In the genomic region with DNA sequence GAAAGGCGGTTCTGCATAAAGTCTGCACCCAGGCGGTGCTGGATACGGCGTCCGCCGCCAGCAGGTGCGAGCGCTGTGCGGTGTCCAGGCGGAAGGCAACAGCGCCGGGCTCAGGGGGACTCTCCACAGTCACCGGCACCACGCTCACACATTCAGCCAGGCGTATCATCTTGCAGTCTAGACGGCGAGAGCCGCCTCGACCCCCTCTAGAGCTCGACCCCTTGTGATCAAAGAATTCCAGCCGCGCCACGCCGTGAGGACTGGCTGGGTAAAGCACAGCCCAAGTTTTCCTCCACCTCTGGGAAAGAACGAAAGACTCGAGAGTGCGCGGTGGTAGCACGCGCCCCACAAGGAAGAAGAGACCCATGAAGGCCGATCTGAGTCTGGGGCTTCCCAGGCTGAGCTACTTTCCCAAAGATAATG, we compare ENCODE assay signal across 8 mouse cellular contexts. TPM values are rescaled to one million over a fixed set of nuclear protein-coding genes. Genes with fewer than 3 reads are reported as not detected.
DNase-seq lines count a peak whose midpoint lies in the region; ATAC-seq and TF ChIP-seq lines count a peak whose summit lies in the region.

No protein-coding gene starts in this region.

- H3K9ac ChIP-seq in forebrain, embryonic 15.5 days (replicated peaks), result peak overlapping the region; percentile 51
- peak overlapping the region; percentile 61 for H3K9ac ChIP-seq in kidney, embryonic 15.5 days

- DNase-seq in cerebellum, adult 2 months, result no peak
- peak; percentile 38 for DNase-seq in lung, postnatal 25 days (ENCODE audit: low spot score)
- DNase-seq in retina, postnatal 1 day, result peak; percentile 71
- no peak for DNase-seq in c-Kit-positive CD71-positive TER-119-positive erythroid progenitor cells, embryonic 14.5 days (ENCODE audit: low spot score)

- TF ChIP-seq CTCF in cerebellum, adult 2 months (IDR thresholded peaks at IDR 0.05; ENCODE audit: borderline replicate concordance, insufficient read depth, low read depth, low read length), result no peak

- under 1% methylated on average over 31 of the region's 31 CpGs for WGBS in cerebellum, adult 2 months
- WGBS in forebrain, embryonic 15.5 days, result under 1% methylated on average over 31 of the region's 31 CpGs
- WGBS in kidney, embryonic 15.5 days, result 0% methylated on average over 31 of the region's 31 CpGs

- no peaks in the 10 kb centered on the region for H3K36me3 ChIP-seq in forebrain, embryonic 15.5 days
- peaks cover 13% of the 10 kb centered on the region for H3K36me3 ChIP-seq in kidney, embryonic 15.5 days

- peak overlapping the region; percentile 42 for H3K4me3 ChIP-seq in cerebellum, adult 2 months (replicated peaks; ENCODE audit: insufficient read depth, low read depth, low read length)
- peak overlapping the region; percentile 55 for H3K4me3 ChIP-seq in forebrain, embryonic 15.5 days
- peak overlapping the region; percentile 71 for H3K4me3 ChIP-seq in kidney, embryonic 15.5 days (replicated peaks)

- H3K4me1 ChIP-seq in cerebellum, adult 2 months (ENCODE audit: control insufficient read depth, insufficient read depth, low read length), result 0 out of 2 replicates have a peak, but pooled peaks cover 2% of the 10 kb centered on the region
- H3K4me1 ChIP-seq in forebrain, embryonic 15.5 days, result peaks cover 27% of the 10 kb centered on the region
- H3K4me1 ChIP-seq in kidney, embryonic 15.5 days, result peaks cover 44% of the 10 kb centered on the region

- H3K27ac ChIP-seq in cerebellum, adult 2 months (ENCODE audit: insufficient read depth, low read length), result no peak overlapping the region
- no peak overlapping the region for H3K27ac ChIP-seq in forebrain, embryonic 15.5 days (replicated peaks)
- H3K27ac ChIP-seq in kidney, embryonic 15.5 days, result peak overlapping the region; percentile 94

- peaks cover 6% of the 10 kb centered on the region; the same call in 1 of the 2 replicates for H3K27me3 ChIP-seq in cerebellum, adult 2 months (ENCODE audit: control insufficient read depth, insufficient read depth, low read length)
- peaks cover 26% of the 10 kb centered on the region; the same call in 1 of the 2 replicates for H3K27me3 ChIP-seq in forebrain, embryonic 15.5 days
- peaks cover 31% of the 10 kb centered on the region for H3K27me3 ChIP-seq in kidney, embryonic 15.5 days

- no peak for ATAC-seq in cerebellum, adult (ENCODE audit: insufficient number of reproducible peaks, low FRiP score, low TSS enrichment)
- peak; percentile 64 for ATAC-seq in activated CD4-positive, CD25-positive, alpha-beta regulatory T cell, adult 4 months
- ATAC-seq in forebrain, embryonic 15.5 days (replicated peaks), result peak; percentile 46
- peak; percentile 71 for ATAC-seq in kidney, embryonic 15.5 days (replicated peaks; ENCODE audit: low FRiP score)

- TF ChIP-seq POLR2A in cerebellum, adult 2 months (IDR thresholded peaks at IDR 0.05; ENCODE audit: borderline replicate concordance, insufficient read depth, low read length), result no peak

- peak overlapping the region; percentile 94 for H3K4me2 ChIP-seq in forebrain, embryonic 15.5 days (replicated peaks)
- peak overlapping the region; percentile 93 for H3K4me2 ChIP-seq in kidney, embryonic 15.5 days

- no peaks in the 10 kb centered on the region for H3K9me3 ChIP-seq in forebrain, embryonic 15.5 days
- no peaks in the 10 kb centered on the region for H3K9me3 ChIP-seq in kidney, embryonic 15.5 days (replicated peaks)

RNA-seq across cellular contexts. Expression of gene Dok1, which starts 0.5 kb away (rescaled TPM):
- 1.7 and 2.1 TPM in 2 replicates for polyA plus RNA-seq in cerebellum, adult 2 months (2012; rRNA removed)
- polyA plus RNA-seq in activated CD4-positive, CD25-positive, alpha-beta regulatory T cell, adult 4 months (2017; shearing (Covaris generic)), result 10 to 100 TPM; 26.3 to 47.2 TPM
- polyA plus RNA-seq in forebrain, embryonic 15.5 days (2015; fragmentation: Nextera tagmentation; extraction: Ambion mirVana), result 3.1 and 3.4 TPM in 2 replicates
- polyA plus RNA-seq in kidney, embryonic 15.5 days (2015; fragmentation: Nextera tagmentation; extraction: Ambion mirVana), result 13.7 and 14.7 TPM in 2 replicates

RNA-seq across cellular contexts. Expression of gene Loxl3, which starts 1.2 kb away (rescaled TPM):
- polyA plus RNA-seq in cerebellum, adult 2 months (2012; rRNA removed), result 3.5 and 3.8 TPM in 2 replicates
- under 1 TPM in 1 of 2 experiments, not detected in 1; 0.26 TPM for polyA plus RNA-seq in activated CD4-positive, CD25-positive, alpha-beta regulatory T cell, adult 4 months (2017; shearing (Covaris generic))
- polyA plus RNA-seq in forebrain, embryonic 15.5 days (2015; fragmentation: Nextera tagmentation; extraction: Ambion mirVana), result 4.7 and 6.3 TPM in 2 replicates
- 18.0 and 21.6 TPM in 2 replicates for polyA plus RNA-seq in kidney, embryonic 15.5 days (2015; fragmentation: Nextera tagmentation; extraction: Ambion mirVana)

RNA-seq across cellular contexts. Expression of gene Aup1, which starts 21.5 kb away (rescaled TPM):
- 271 and 276 TPM in 2 replicates for polyA plus RNA-seq in cerebellum, adult 2 months (2012; rRNA removed)
- polyA plus RNA-seq in activated CD4-positive, CD25-positive, alpha-beta regulatory T cell, adult 4 months (2017; shearing (Covaris generic)), result 100 to 1,000 TPM; 432 to 455 TPM
- 159 and 161 TPM in 2 replicates for polyA plus RNA-seq in forebrain, embryonic 15.5 days (2015; fragmentation: Nextera tagmentation; extraction: Ambion mirVana)
- polyA plus RNA-seq in kidney, embryonic 15.5 days (2015; fragmentation: Nextera tagmentation; extraction: Ambion mirVana), result 196 and 221 TPM in 2 replicates

RNA-seq across cellular contexts. Expression of gene Htra2, which starts 22.3 kb away (rescaled TPM):
- polyA plus RNA-seq in cerebellum, adult 2 months (2012; rRNA removed), result 57.6 and 58.2 TPM in 2 replicates
- 10 to 100 TPM; 19.0 to 22.2 TPM for polyA plus RNA-seq in activated CD4-positive, CD25-positive, alpha-beta regulatory T cell, adult 4 months (2017; shearing (Covaris generic))
- polyA plus RNA-seq in forebrain, embryonic 15.5 days (2015; fragmentation: Nextera tagmentation; extraction: Ambion mirVana), result 69.9 and 71.0 TPM in 2 replicates
- 83.9 and 87.5 TPM in 2 replicates for polyA plus RNA-seq in kidney, embryonic 15.5 days (2015; fragmentation: Nextera tagmentation; extraction: Ambion mirVana)

RNA-seq across cellular contexts. Expression of gene Dqx1, which starts 24.9 kb away (rescaled TPM):
- polyA plus RNA-seq in cerebellum, adult 2 months (2012; rRNA removed), result 0.92 and 0.93 TPM in 2 replicates
- 1 to 10 TPM; 1.5 to 1.6 TPM for polyA plus RNA-seq in activated CD4-positive, CD25-positive, alpha-beta regulatory T cell, adult 4 months (2017; shearing (Covaris generic))
- 0.34 and 0.42 TPM in 2 replicates for polyA plus RNA-seq in forebrain, embryonic 15.5 days (2015; fragmentation: Nextera tagmentation; extraction: Ambion mirVana)
- 3.1 and 4.0 TPM in 2 replicates for polyA plus RNA-seq in kidney, embryonic 15.5 days (2015; fragmentation: Nextera tagmentation; extraction: Ambion mirVana)

Comparison
In these comparisons a context has a peak if more than half of its experiments do, and no peak if none do; other contexts are left out.
1. DNase-seq: peak in lung, postnatal 25 days (single experiment) and retina, postnatal 1 day (single experiment); none in cerebellum, adult 2 months (0 of 2) and c-Kit-positive CD71-positive TER-119-positive erythroid progenitor cells, embryonic 14.5 days (single experiment).
2. Peak in every context shown above with its lines, with median percentiles within 50 percentile points of each other: H3K4me3 ChIP-seq.